Mouse (Mus musculus): ENCODE data around the gene Ttc27.

GRCm38 (mm10) chr17:74843486-74843885 is 126.0 kb downstream of the Ttc27 start:
- TF ChIP-seq POLR2A (IDR thresholded peaks at IDR 0.05; ENCODE audit: borderline replicate concordance, control insufficient read depth, low read depth, low read length) = no peak
- no peak for TF ChIP-seq CTCF (IDR thresholded peaks at IDR 0.05; ENCODE audit: control insufficient read depth, insufficient read depth, low read length)

All from bone marrow, adult 2 months (tissue).